Comparison of ENCODE assay signal across 22 mouse cellular contexts in the genomic region with DNA sequence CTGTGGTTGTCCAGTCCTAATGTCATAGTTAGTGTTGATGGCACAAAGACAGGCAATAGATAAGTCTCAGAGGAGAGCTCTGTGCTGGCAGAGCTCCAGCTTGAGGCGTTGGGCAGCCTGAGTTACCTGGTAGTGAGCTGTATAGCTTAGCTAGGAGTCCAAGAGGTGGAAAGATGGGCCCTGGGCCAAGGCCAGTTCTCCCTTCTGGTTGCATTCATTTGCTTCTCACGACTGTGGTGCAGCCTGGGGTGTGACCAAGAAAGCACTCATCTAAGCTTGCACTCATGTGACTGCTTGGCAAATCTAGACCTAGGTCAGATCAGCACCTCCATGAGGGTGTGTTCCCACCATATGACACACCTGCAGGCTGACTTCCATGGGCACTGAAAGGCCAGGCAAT. TPM values are rescaled to one million over a fixed set of nuclear protein-coding genes. Genes with fewer than 3 reads are reported as not detected.
DNase-seq lines count a peak whose midpoint lies in the region; ATAC-seq and TF ChIP-seq lines count a peak whose summit lies in the region.
"Had no signal": no experiment of that assay in that cellular context is flagged by ENCODE, and none has a peak within 500 bp of the region (broad histone marks: within the 10 kb centered on the region; RNA-seq: fewer than 3 reads in every experiment).

No protein-coding gene starts in this region.

- TF ChIP-seq POLR2A in kidney, adult 2 months (IDR thresholded peaks at IDR 0.05; ENCODE audit: low read depth, low read length): no peak

- no peaks in the 10 kb centered on the region for H3K9me3 ChIP-seq in forebrain, embryonic 13.5 days (replicated peaks)
- H3K9me3 ChIP-seq in forebrain, embryonic 10.5 days: no peaks in the 10 kb centered on the region
- no peaks in the 10 kb centered on the region for H3K9me3 ChIP-seq in kidney, embryonic 14.5 days (ENCODE audit: control insufficient read depth, low read length)
- H3K9me3 ChIP-seq: embryonic facial prominence, embryonic 13.5 days; forebrain, embryonic 15.5 days; hindbrain, embryonic 12.5 days had no signal

- peaks cover 38% of the 10 kb centered on the region for H3K27me3 ChIP-seq in forebrain, embryonic 13.5 days
- H3K27me3 ChIP-seq in forebrain, embryonic 10.5 days (ENCODE audit: poor library complexity, severe bottlenecking): peaks cover 57% of the 10 kb centered on the region
- no peaks in the 10 kb centered on the region for H3K27me3 ChIP-seq in kidney, adult 2 months (replicated peaks; ENCODE audit: control insufficient read depth, insufficient read depth, low read length)
- peaks cover 46% of the 10 kb centered on the region for H3K27me3 ChIP-seq in kidney, embryonic 14.5 days (ENCODE audit: control insufficient read depth, insufficient read depth, low read length)
- H3K27me3 ChIP-seq: forebrain, embryonic 15.5 days had no signal

- H3K27ac ChIP-seq in forebrain, embryonic 13.5 days: no peak overlapping the region
- no peak overlapping the region for H3K27ac ChIP-seq in forebrain, embryonic 10.5 days
- H3K27ac ChIP-seq in kidney, adult 2 months (ENCODE audit: insufficient read depth, low read depth, low read length): no peak overlapping the region
- H3K27ac ChIP-seq in kidney, embryonic 14.5 days (ENCODE audit: low read depth, low read length): no peak overlapping the region
- H3K27ac ChIP-seq: embryonic facial prominence, embryonic 13.5 days; forebrain, embryonic 15.5 days; heart, adult 2 months; hindbrain, embryonic 12.5 days had no signal

- no peak for TF ChIP-seq CTCF in kidney, adult 2 months (conservative IDR thresholded peaks at IDR 0.05; ENCODE audit: insufficient read depth, insufficient read length, low read depth, low read length)

- WGBS in forebrain, embryonic 13.5 days: 49% methylated on average over 2 of the region's 2 CpGs
- 75% methylated on average over 2 of the region's 2 CpGs for WGBS in forebrain, embryonic 10.5 days
- WGBS in kidney, adult 2 months: 36% methylated on average over 2 of the region's 2 CpGs
- 68% methylated on average over 2 of the region's 2 CpGs for WGBS in kidney, embryonic 14.5 days

- 0 out of 2 replicates have a peak, but pooled peaks have one; percentile 24 for ATAC-seq in forebrain, embryonic 13.5 days
- ATAC-seq in kidney, embryonic 14.5 days (ENCODE audit: low FRiP score, low TSS enrichment): no peak
- ATAC-seq in megakaryocyte progenitor cell, adult 5-6 weeks (replicated peaks; ENCODE audit: poor library complexity): no peak
- ATAC-seq: forebrain, embryonic 15.5 days; hindbrain, embryonic 16.5 days had no signal

- H3K4me2 ChIP-seq in forebrain, embryonic 13.5 days: no peak overlapping the region
- H3K4me2 ChIP-seq in kidney, embryonic 14.5 days (replicated peaks; ENCODE audit: low read depth, low read length): no peak overlapping the region
- H3K4me2 ChIP-seq: embryonic facial prominence, embryonic 13.5 days; forebrain, embryonic 15.5 days; heart, embryonic 11.5 days; hindbrain, embryonic 12.5 days had no signal

- DNase-seq in forebrain, embryonic 10.5 days (ENCODE audit: extremely low spot score, low spot score): no peak
- DNase-seq in kidney, adult 2 months: peak; percentile 54
- peak; percentile 47 for DNase-seq in kidney, postnatal 14 days
- DNase-seq in adrenal gland, postnatal 10 days: no peak
- DNase-seq: adrenal gland, postnatal 25 days; cerebellum, adult 18-20 months; cerebellum, adult 9-11 months; cerebellum, postnatal 36 days; gastrocnemius, postnatal 10 days; heart, adult 2 months; heart, postnatal 36 days had no signal

- no peak overlapping the region for H3K4me3 ChIP-seq in forebrain, embryonic 13.5 days
- H3K4me3 ChIP-seq in forebrain, embryonic 10.5 days: no peak overlapping the region
- no peak overlapping the region for H3K4me3 ChIP-seq in kidney, adult 2 months (ENCODE audit: insufficient read depth, low read depth, low read length)
- H3K4me3 ChIP-seq in kidney, embryonic 14.5 days (ENCODE audit: low read length): no peak overlapping the region
- H3K4me3 ChIP-seq: embryonic facial prominence, embryonic 13.5 days; forebrain, embryonic 15.5 days; heart, adult 2 months; hindbrain, embryonic 12.5 days had no signal

- H3K9ac ChIP-seq in forebrain, embryonic 13.5 days: no peak overlapping the region
- no peak overlapping the region for H3K9ac ChIP-seq in kidney, embryonic 14.5 days (ENCODE audit: low read depth, low read length)
- H3K9ac ChIP-seq: embryonic facial prominence, embryonic 13.5 days; forebrain, embryonic 15.5 days; hindbrain, embryonic 12.5 days had no signal

- H3K36me3 ChIP-seq in forebrain, embryonic 13.5 days (ENCODE audit: poor library complexity, severe bottlenecking): peaks cover 48% of the 10 kb centered on the region
- peaks cover 87% of the 10 kb centered on the region for H3K36me3 ChIP-seq in forebrain, embryonic 10.5 days (replicated peaks)
- no peaks in the 10 kb centered on the region for H3K36me3 ChIP-seq in kidney, adult 2 months (ENCODE audit: control insufficient read depth, insufficient read depth, low read length)
- no peaks in the 10 kb centered on the region for H3K36me3 ChIP-seq in kidney, embryonic 14.5 days (ENCODE audit: control insufficient read depth, insufficient read depth, low read length)
- H3K36me3 ChIP-seq: embryonic facial prominence, embryonic 13.5 days; forebrain, embryonic 15.5 days; hindbrain, embryonic 12.5 days had no signal

- peaks cover 66% of the 10 kb centered on the region for H3K4me1 ChIP-seq in forebrain, embryonic 13.5 days
- H3K4me1 ChIP-seq in forebrain, embryonic 10.5 days: peaks cover 24% of the 10 kb centered on the region
- 0 out of 2 replicates have a peak, but pooled peaks cover 3% of the 10 kb centered on the region for H3K4me1 ChIP-seq in kidney, adult 2 months (ENCODE audit: control insufficient read depth, insufficient read depth, low read length)
- H3K4me1 ChIP-seq in kidney, embryonic 14.5 days (ENCODE audit: control insufficient read depth, insufficient read depth, low read length): no peaks in the 10 kb centered on the region

RNA-seq across cellular contexts. Expression of a gene that starts 10.7 kb away (rescaled TPM):
- 77.6 and 83.4 TPM in 2 replicates for polyA plus RNA-seq in forebrain, embryonic 13.5 days (2015; fragmentation: Nextera tagmentation; extraction: Ambion mirVana)
- polyA plus RNA-seq in forebrain, embryonic 10.5 days (2016; fragmentation: Nextera tagmentation; extraction: Ambion mirVana): 26.5 and 35.8 TPM in 2 replicates
- polyA plus RNA-seq in kidney, adult 2 months (2012; rRNA removed): 62.8 and 79.7 TPM in 2 replicates
- polyA plus RNA-seq in kidney, embryonic 14.5 days (2014; fragmentation: Nextera tagmentation; extraction: Ambion mirVana): 7.5 and 8.5 TPM in 2 replicates
- not detected in 2 replicates for total RNA-seq in megakaryocyte progenitor cell, adult 5-6 weeks (2015)
- not detected in 2 replicates for total RNA-seq in megakaryocyte progenitor cell, adult 5-6 weeks (2017)
- total RNA-seq in adrenal gland, postnatal 10 days (2021): not detected
- total RNA-seq: adrenal gland, postnatal 25 days; gastrocnemius, postnatal 10 days; heart, adult 2 months; heart, postnatal 36 days; MEL had no signal
- polyA plus RNA-seq: C2C12; heart, adult 2 months; heart, embryonic 11.5 days; heart, embryonic 16.5 days; hindbrain, embryonic 16.5 days had no signal

Comparison
In these comparisons a context has a peak if more than half of its experiments do, and no peak if none do; other contexts are left out.
1. DNase-seq: peak in kidney, adult 2 months (single experiment) and kidney, postnatal 14 days (single experiment); none in forebrain, embryonic 10.5 days (single experiment) and adrenal gland, postnatal 10 days (single experiment).